Mouse (Mus musculus) intestine, embryonic 14.5 days (tissue): Measurements from ENCODE around the gene Abca12. TPM values are rescaled to one million over a fixed set of nuclear protein-coding genes. Genes with fewer than 3 reads are reported as not detected.

Source experiments
- ATAC-seq: fragments of 200-750 bp; cut with Nextera tagmentation; replicated peaks from 2 replicates; pipeline ENCODE4 v1.8.0; 2017; ENCODE audit warnings: low read depth, moderate number of reproducible peaks, moderate TSS enrichment, moderate library complexity; ENCODE audit not compliant: low FRiP score, low TSS enrichment
- DNase-seq: peaks from one replicate; pipeline ENCODE4 v3.0.0-alpha.2; 2018; ENCODE audit warnings: low spot score
- H3K27ac ChIP-seq: fragments of 300-500 bp; sonication (generic); 2 replicates; pipeline ENCODE4 v1.5.1; 2014; ENCODE audit warnings: low read depth, mild to moderate bottlenecking, control low read depth
- H3K27me3 ChIP-seq: fragments of 300-500 bp; sonication (generic); replicated peaks from 2 replicates; pipeline ENCODE4 v1.6.1; 2014; ENCODE audit warnings: low read length, control low read depth; ENCODE audit not compliant: control insufficient read depth, insufficient read depth
- H3K36me3 ChIP-seq: fragments of 300-500 bp; sonication (generic); 2 replicates; pipeline ENCODE4 v1.6.1; 2014; ENCODE audit warnings: low read length, control low read depth; ENCODE audit not compliant: control insufficient read depth, insufficient read depth
- H3K4me1 ChIP-seq: fragments of 300-500 bp; sonication (generic); replicated peaks from 2 replicates; pipeline ENCODE4 v1.6.1; 2014; ENCODE audit warnings: low read length, control low read depth, mixed read lengths; ENCODE audit not compliant: control insufficient read depth, insufficient read depth
- H3K4me2 ChIP-seq: fragments of 300-500 bp; sonication (generic); 2 replicates; pipeline ENCODE4 v1.6.1; 2014; ENCODE audit warnings: low read length
- H3K4me3 ChIP-seq: fragments of 300-500 bp; sonication (generic); 2 replicates; pipeline ENCODE4 v1.5.1; 2014; ENCODE audit warnings: low read depth, low read length, control low read depth, mixed read lengths
- H3K9ac ChIP-seq: fragments of 300-500 bp; sonication (generic); 2 replicates; pipeline ENCODE4 v1.6.1; 2014; ENCODE audit warnings: mild to moderate bottlenecking, low read length
- H3K9me3 ChIP-seq: fragments of 300-500 bp; sonication (generic); 2 replicates; pipeline ENCODE4 v1.6.1; 2016; ENCODE audit warnings: low read length, control low read depth; ENCODE audit not compliant: control insufficient read depth
- WGBS: fragments of 180-500 bp; shearing (Covaris S2); extraction: QIAGEN DNeasy Blood & Tissue Kit; methylation state at CpG from one replicate; pipeline ENCODE4 v1.1.7; 2014; 5-methylcytosine and 5-hydroxymethylcytosine counted together
- polyA plus RNA-seq: library from polyadenylated mRNA; unstranded; fragments of >200 nt; fragmentation: Nextera tagmentation; extraction: Ambion mirVana; gene quantifications from 2 replicates; pipeline ENCODE4 v1.2.1, GENCODE M21; 2014

Abca12 gene
- polyA plus RNA-seq: 0.01 TPM in 1 of 2 replicates, not detected in the other

GRCm38 (mm10) chr1:71414810-71415209, at the start of gene Abca12:
TSS of gene Abca12 (minus strand) at chr1:71414910.
- Histone ChIP-seq H3K4me2 (no peak within 1 kb of the TSS), H3K27me3 (no peaks in the 10 kb centered on the region), H3K36me3 (no peaks in the 10 kb centered on the region), H3K9ac (no peak within 1 kb of the TSS), H3K9me3 (no peaks in the 10 kb centered on the region), H3K4me1 (no peaks in the 10 kb centered on the region), H3K27ac (no peak within 1 kb of the TSS), H3K4me3 (no peak within 1 kb of the TSS)
- DNase-seq: no peak
- WGBS: 79% methylated on average over 7 of the region's 7 CpGs
- no peak for ATAC-seq

- H3K4me1 ChIP-seq: no peaks in the 10 kb centered on the region
- no peak for ATAC-seq
- no peaks in the 10 kb centered on the region for H3K9me3 ChIP-seq
- no peak for DNase-seq
- no peaks in the 10 kb centered on the region for H3K36me3 ChIP-seq
- H3K27me3 ChIP-seq: no peaks in the 10 kb centered on the region
- no peak overlapping the region for H3K9ac ChIP-seq
- H3K4me2 ChIP-seq: no peak overlapping the region
- no peak overlapping the region for H3K27ac ChIP-seq
- 77% methylated on average over 3 of the region's 3 CpGs for WGBS
- H3K4me3 ChIP-seq: no peak overlapping the region
Measured at GRCm38 (mm10) chr1:71457961-71458360, 43.3 kb upstream of the Abca12 start.

- DNase-seq (no peak), ATAC-seq (no peak)
- H3K36me3 ChIP-seq: no peaks in the 10 kb centered on the region
- H3K27ac ChIP-seq: no peak overlapping the region
- no peak overlapping the region for H3K9ac ChIP-seq
- no peak overlapping the region for H3K4me3 ChIP-seq
- WGBS: 97% methylated on average over 4 of the region's 4 CpGs
- no peaks in the 10 kb centered on the region for H3K27me3 ChIP-seq
- no peaks in the 10 kb centered on the region for H3K9me3 ChIP-seq
- H3K4me1 ChIP-seq: no peaks in the 10 kb centered on the region
- no peak overlapping the region for H3K4me2 ChIP-seq
Measured at GRCm38 (mm10) chr1:71447424-71447823, 32.7 kb upstream of the Abca12 start.

GRCm38 (mm10) chr1:71421741-71422333, 7.1 kb upstream of the Abca12 start:
- no peaks in the 10 kb centered on the region for H3K36me3 ChIP-seq
- H3K27me3 ChIP-seq: no peaks in the 10 kb centered on the region
- H3K9me3 ChIP-seq: no peaks in the 10 kb centered on the region
- 40% methylated on average over 13 of the region's 13 CpGs for WGBS
- no peak overlapping the region for H3K9ac ChIP-seq
- no peak overlapping the region for H3K4me2 ChIP-seq
- DNase-seq (no peak), ATAC-seq (no peak)
- H3K4me3 ChIP-seq: no peak overlapping the region
- H3K27ac ChIP-seq: no peak overlapping the region
- H3K4me1 ChIP-seq: no peaks in the 10 kb centered on the region

GRCm38 (mm10) chr1:71418467-71418866, 3.8 kb upstream of the Abca12 start:
- no peak overlapping the region for H3K4me3 ChIP-seq
- H3K9me3 ChIP-seq: no peaks in the 10 kb centered on the region
- ATAC-seq (no peak), DNase-seq (no peak)
- no peaks in the 10 kb centered on the region for H3K4me1 ChIP-seq
- WGBS: 83% methylated on average over 5 of the region's 5 CpGs
- H3K9ac ChIP-seq: no peak overlapping the region
- H3K27ac ChIP-seq: no peak overlapping the region
- no peaks in the 10 kb centered on the region for H3K27me3 ChIP-seq
- no peak overlapping the region for H3K4me2 ChIP-seq
- H3K36me3 ChIP-seq: no peaks in the 10 kb centered on the region

GRCm38 (mm10) chr1:71417951-71418350, 3.2 kb upstream of the Abca12 start:
- no peak overlapping the region for H3K9ac ChIP-seq
- WGBS: 85% methylated on average over 5 of the region's 5 CpGs
- H3K9me3 ChIP-seq: no peaks in the 10 kb centered on the region

GRCm38 (mm10) chr1:71414084-71414483, 626 bp downstream of the Abca12 start:
- H3K4me3 ChIP-seq: no peak overlapping the region
- H3K9ac ChIP-seq: no peak overlapping the region
- WGBS: 66% methylated on average over 5 of the region's 6 CpGs
- H3K4me1 ChIP-seq: no peaks in the 10 kb centered on the region
- no peak overlapping the region for H3K27ac ChIP-seq
- H3K9me3 ChIP-seq: no peaks in the 10 kb centered on the region
- no peaks in the 10 kb centered on the region for H3K36me3 ChIP-seq
- DNase-seq (no peak), ATAC-seq (no peak)
- no peaks in the 10 kb centered on the region for H3K27me3 ChIP-seq
- no peak overlapping the region for H3K4me2 ChIP-seq

More at GRCm38 (mm10) chr1:71417951-71418350, 3.2 kb upstream of the Abca12 start:
- Histone ChIP-seq H3K4me2 (no peak overlapping the region), H3K27ac (no peak overlapping the region), H3K4me1 (no peaks in the 10 kb centered on the region), H3K27me3 (no peaks in the 10 kb centered on the region), H3K36me3 (no peaks in the 10 kb centered on the region), H3K4me3 (no peak overlapping the region)
- ATAC-seq (no peak), DNase-seq (no peak)

GRCm38 (mm10) chr1:71413114-71413513, 1.6 kb downstream of the Abca12 start:
- Histone ChIP-seq H3K36me3 (no peaks in the 10 kb centered on the region), H3K9me3 (no peaks in the 10 kb centered on the region), H3K4me2 (no peak overlapping the region), H3K9ac (no peak overlapping the region), H3K27me3 (no peaks in the 10 kb centered on the region), H3K27ac (no peak overlapping the region), H3K4me1 (no peaks in the 10 kb centered on the region), H3K4me3 (no peak overlapping the region)
- ATAC-seq (no peak), DNase-seq (no peak)
- WGBS: 90% methylated on average over 11 of the region's 11 CpGs

- Histone ChIP-seq H3K4me2 (no peak overlapping the region), H3K9ac (no peak overlapping the region), H3K27me3 (no peaks in the 10 kb centered on the region), H3K27ac (no peak overlapping the region), H3K36me3 (no peaks in the 10 kb centered on the region), H3K4me1 (no peaks in the 10 kb centered on the region), H3K4me3 (no peak overlapping the region), H3K9me3 (no peaks in the 10 kb centered on the region)
- ATAC-seq: no peak
- 54% methylated on average over 7 of the region's 7 CpGs for WGBS
- no peak for DNase-seq
Measured at GRCm38 (mm10) chr1:71407711-71408110, 7.0 kb downstream of the Abca12 start.
